In the genomic region with DNA sequence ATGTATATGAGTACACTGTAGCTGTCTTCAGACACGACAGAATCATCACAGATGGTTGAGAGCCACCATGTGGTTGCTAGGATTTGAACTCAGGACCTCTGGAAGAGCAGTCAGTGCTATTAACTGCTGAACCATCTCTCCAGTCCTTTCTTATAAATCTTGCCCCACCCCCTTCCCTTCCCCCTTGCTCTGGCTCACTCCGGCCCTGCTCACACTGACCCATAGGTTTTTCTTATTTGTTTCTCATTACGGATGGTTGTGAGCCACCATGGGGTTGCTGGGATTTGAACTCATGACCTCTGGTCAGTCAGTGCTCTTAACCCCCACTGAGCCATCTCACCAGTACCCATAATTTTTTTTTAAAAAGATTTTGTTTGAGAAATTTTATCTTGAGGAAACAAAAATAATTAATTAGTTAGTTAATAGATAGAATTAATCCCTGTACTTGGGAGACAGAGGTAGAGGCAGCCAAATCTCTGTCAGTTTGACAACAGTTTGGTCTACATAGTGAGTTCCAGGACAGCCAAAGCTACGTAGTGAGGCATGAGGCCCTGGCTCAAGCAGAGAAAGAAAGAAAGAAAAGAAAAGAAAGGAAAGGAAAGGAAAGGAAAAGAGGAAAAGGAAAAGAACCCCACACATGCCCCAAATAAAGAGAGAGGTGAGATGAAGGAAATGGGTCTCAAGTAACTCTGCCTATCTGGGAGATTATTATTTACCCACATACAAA, we compare ENCODE assay signal across 9 mouse cellular contexts. TPM values are rescaled to one million over a fixed set of nuclear protein-coding genes. Genes with fewer than 3 reads are reported as not detected.
DNase-seq lines count a peak whose midpoint lies in the region; ATAC-seq lines count a peak whose summit lies in the region.
"Had no signal": no experiment of that assay in that cellular context is flagged by ENCODE, and none has a peak within 500 bp of the region (broad histone marks: within the 10 kb centered on the region; RNA-seq: fewer than 3 reads in every experiment).

No protein-coding gene starts in this region.

- WGBS in heart, embryonic 10.5 days, result 59% methylated on average over 4 of the region's 4 CpGs
- 20% methylated on average over 4 of the region's 4 CpGs for WGBS in hindbrain, embryonic 10.5 days
- 21% methylated on average over 4 of the region's 4 CpGs for WGBS in midbrain, embryonic 12.5 days

- H3K9ac ChIP-seq in midbrain, embryonic 12.5 days (replicated peaks), result no peak overlapping the region

- H3K36me3 ChIP-seq in heart, embryonic 10.5 days, result no peaks in the 10 kb centered on the region
- no peaks in the 10 kb centered on the region for H3K36me3 ChIP-seq in hindbrain, embryonic 10.5 days
- H3K36me3 ChIP-seq in midbrain, embryonic 12.5 days, result no peaks in the 10 kb centered on the region

- H3K4me2 ChIP-seq in midbrain, embryonic 12.5 days (replicated peaks), result peak overlapping the region; percentile 32

- ATAC-seq in midbrain, embryonic 12.5 days (ENCODE audit: low FRiP score, low read depth), result no peak

- H3K4me1 ChIP-seq in heart, embryonic 10.5 days, result peaks cover 64% of the 10 kb centered on the region
- peaks cover 24% of the 10 kb centered on the region for H3K4me1 ChIP-seq in brown adipose tissue, adult 24 weeks (ENCODE audit: control insufficient read depth, insufficient read depth, insufficient read length, low read length)
- H3K4me1 ChIP-seq in hindbrain, embryonic 10.5 days (replicated peaks), result peaks cover 79% of the 10 kb centered on the region
- H3K4me1 ChIP-seq in midbrain, embryonic 12.5 days, result peaks cover 60% of the 10 kb centered on the region

- H3K27ac ChIP-seq in heart, embryonic 10.5 days, result peak overlapping the region; percentile 82; the same call in 1 of the 2 replicates
- 0 out of 2 replicates have a peak overlapping the region, but pooled peaks have one; percentile 18 for H3K27ac ChIP-seq in brown adipose tissue, adult 24 weeks (replicated peaks; ENCODE audit: low read depth, low read length)
- H3K27ac ChIP-seq in hindbrain, embryonic 10.5 days, result peak overlapping the region; percentile 86
- peak overlapping the region; percentile 83 for H3K27ac ChIP-seq in midbrain, embryonic 12.5 days (replicated peaks)

- peaks cover 53% of the 10 kb centered on the region for H3K27me3 ChIP-seq in heart, embryonic 10.5 days (ENCODE audit: insufficient read depth, poor library complexity, severe bottlenecking)
- peaks cover 36% of the 10 kb centered on the region for H3K27me3 ChIP-seq in hindbrain, embryonic 10.5 days (ENCODE audit: insufficient read depth, poor library complexity, severe bottlenecking)
- peaks cover 51% of the 10 kb centered on the region for H3K27me3 ChIP-seq in midbrain, embryonic 12.5 days

- H3K4me3 ChIP-seq in heart, embryonic 10.5 days, result no peak overlapping the region
- H3K4me3 ChIP-seq in brown adipose tissue, adult 24 weeks (ENCODE audit: insufficient read depth, low read depth, low read length), result no peak overlapping the region
- no peak overlapping the region for H3K4me3 ChIP-seq in hindbrain, embryonic 10.5 days
- H3K4me3 ChIP-seq in midbrain, embryonic 12.5 days, result no peak overlapping the region

- intact Hi-C loops in heart, postnatal 25 days (cut with DNase I), result no loop called here
- intact Hi-C loops in left cerebral cortex, postnatal 14 days (cut with DNase I), result no loop called here

- H3K9me3 ChIP-seq in heart, embryonic 10.5 days, result no peaks in the 10 kb centered on the region
- no peaks in the 10 kb centered on the region for H3K9me3 ChIP-seq in hindbrain, embryonic 10.5 days
- no peaks in the 10 kb centered on the region for H3K9me3 ChIP-seq in midbrain, embryonic 12.5 days

- DNase-seq in heart, embryonic 10.5 days (ENCODE audit: low spot score), result no peak
- DNase-seq in heart, postnatal 25 days (ENCODE audit: low spot score), result no peak
- DNase-seq in hindbrain, embryonic 10.5 days (ENCODE audit: low spot score), result no peak
- no peak for DNase-seq in right cerebral cortex, postnatal 36 days (ENCODE audit: low spot score in 2 of 2)
- DNase-seq in left cerebral cortex, postnatal 14 days (ENCODE audit: low spot score in 2 of 2), result no peak
- no peak for DNase-seq in cerebellum, postnatal 4 days (ENCODE audit: low spot score in 2 of 2)
- DNase-seq: B cell, adult 2 months had no signal

RNA-seq across cellular contexts. Expression of a gene that starts 30.7 kb away (rescaled TPM):
- polyA plus RNA-seq in heart, embryonic 10.5 days (2016; fragmentation: Nextera tagmentation; extraction: Ambion mirVana), result 6.9 and 10.6 TPM in 2 replicates
- total RNA-seq in heart, postnatal 25 days (2021), result 1 to 10 TPM; 5.2 to 6.3 TPM
- polyA plus RNA-seq in brown adipose tissue, adult 24 weeks (2012; ENCODE audit: insufficient read depth, insufficient read length, missing spikeins), result 2.5 and 6.6 TPM in 2 replicates
- 12.5 and 14.2 TPM in 2 replicates for polyA plus RNA-seq in hindbrain, embryonic 10.5 days (2016; fragmentation: Nextera tagmentation; extraction: Ambion mirVana)
- 10.7 and 13.2 TPM in 2 replicates for polyA plus RNA-seq in midbrain, embryonic 12.5 days (2016; fragmentation: Nextera tagmentation; extraction: Ambion mirVana)
- 1 to 10 TPM; 3.7 to 3.8 TPM for total RNA-seq in left cerebral cortex, postnatal 14 days (2021)

RNA-seq across cellular contexts. Expression of a gene that starts 46.9 kb away (rescaled TPM):
- polyA plus RNA-seq in heart, embryonic 10.5 days (2016; fragmentation: Nextera tagmentation; extraction: Ambion mirVana), result 34.0 and 38.5 TPM in 2 replicates
- total RNA-seq in heart, postnatal 25 days (2021), result 10 to 100 TPM; 18.1 to 18.2 TPM
- 13.1 and 15.3 TPM in 2 replicates for polyA plus RNA-seq in brown adipose tissue, adult 24 weeks (2012; ENCODE audit: insufficient read depth, insufficient read length, missing spikeins)
- polyA plus RNA-seq in hindbrain, embryonic 10.5 days (2016; fragmentation: Nextera tagmentation; extraction: Ambion mirVana), result 46.2 and 51.9 TPM in 2 replicates
- 47.5 and 48.9 TPM in 2 replicates for polyA plus RNA-seq in midbrain, embryonic 12.5 days (2016; fragmentation: Nextera tagmentation; extraction: Ambion mirVana)
- 10 to 100 TPM; 74.4 to 76.2 TPM for total RNA-seq in left cerebral cortex, postnatal 14 days (2021)

Comparison
In these comparisons a context has a peak if more than half of its experiments do, and no peak if none do; other contexts are left out.
1. H3K27ac ChIP-seq: peak in every context shown above with its lines; median percentile 86 in hindbrain, embryonic 10.5 days; 83 in midbrain, embryonic 12.5 days; 82 in heart, embryonic 10.5 days; 18 in brown adipose tissue, adult 24 weeks.